Mouse (Mus musculus): ENCODE results near the gene Crmp1.

DNA sequence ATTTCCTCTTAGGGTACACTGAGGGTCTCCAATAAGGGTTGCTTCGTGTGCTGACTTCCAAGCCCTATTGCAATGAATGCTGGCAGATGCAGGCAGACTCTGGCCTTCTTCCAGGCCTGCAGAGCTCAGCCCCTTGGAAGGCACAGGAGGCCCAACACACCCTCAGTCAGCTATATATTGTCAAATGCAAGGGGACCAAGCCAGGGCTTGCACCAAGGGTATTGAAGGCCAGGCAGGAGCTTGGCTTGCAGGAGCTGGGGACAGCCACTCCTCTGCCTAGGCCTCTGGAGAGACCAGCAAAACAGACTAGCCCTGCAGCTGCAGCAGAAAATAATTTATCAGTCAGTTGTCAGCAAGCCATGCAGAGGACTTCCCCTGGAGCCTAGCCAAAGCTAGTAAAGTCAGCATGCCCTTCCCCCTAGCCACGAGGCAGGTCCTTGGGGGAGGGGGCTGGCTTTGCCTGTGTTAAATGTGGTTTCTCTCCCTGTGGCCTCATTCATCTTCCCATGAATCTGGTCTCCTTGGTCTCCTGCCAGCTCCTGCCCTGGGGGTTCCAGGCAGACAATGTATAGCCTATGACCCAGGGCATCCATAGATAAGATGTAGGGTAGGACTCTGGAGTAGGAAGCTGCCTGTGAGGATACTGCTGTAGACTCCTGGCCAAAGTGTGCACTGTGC, 43.6 kb upstream of the Crmp1 start:
- TF ChIP-seq CTCF (IDR thresholded peaks at IDR 0.05; ENCODE audit: low read depth), result no peak
- TF ChIP-seq EP300 (IDR thresholded peaks at IDR 0.05; ENCODE audit: low read depth), result no peak
